Mouse (Mus musculus) left cerebral cortex, postnatal 4 days (tissue): Measurements from ENCODE around the gene Cfl1. TPM values are rescaled to one million over a fixed set of nuclear protein-coding genes. Genes with fewer than 3 reads are reported as not detected.
"Not testable (repeated sequence)": the region's sequence is repeated elsewhere in the genome, so short reads cannot be mapped to it uniquely, and the experiment has no call there.

Source experiments
- DNase-seq: peaks from one replicate; pipeline ENCODE4 v3.0.0-alpha.2; 2022
- intact Hi-C: fragments of 180-260 bp; cut with DNase I; formaldehyde crosslinking; loops from one replicate; pipeline ENCODE4 v1.15.1; 2025
- total RNA-seq, 2 experiments: library from RNA; stranded (reverse); gene quantifications; 2 replicates each; pipeline ENCODE4 v1.2.3; 2021

Cfl1 gene
- total RNA-seq, 2 experiments from 2014 or later, result 2,142 to 2,227 TPM

DNA sequence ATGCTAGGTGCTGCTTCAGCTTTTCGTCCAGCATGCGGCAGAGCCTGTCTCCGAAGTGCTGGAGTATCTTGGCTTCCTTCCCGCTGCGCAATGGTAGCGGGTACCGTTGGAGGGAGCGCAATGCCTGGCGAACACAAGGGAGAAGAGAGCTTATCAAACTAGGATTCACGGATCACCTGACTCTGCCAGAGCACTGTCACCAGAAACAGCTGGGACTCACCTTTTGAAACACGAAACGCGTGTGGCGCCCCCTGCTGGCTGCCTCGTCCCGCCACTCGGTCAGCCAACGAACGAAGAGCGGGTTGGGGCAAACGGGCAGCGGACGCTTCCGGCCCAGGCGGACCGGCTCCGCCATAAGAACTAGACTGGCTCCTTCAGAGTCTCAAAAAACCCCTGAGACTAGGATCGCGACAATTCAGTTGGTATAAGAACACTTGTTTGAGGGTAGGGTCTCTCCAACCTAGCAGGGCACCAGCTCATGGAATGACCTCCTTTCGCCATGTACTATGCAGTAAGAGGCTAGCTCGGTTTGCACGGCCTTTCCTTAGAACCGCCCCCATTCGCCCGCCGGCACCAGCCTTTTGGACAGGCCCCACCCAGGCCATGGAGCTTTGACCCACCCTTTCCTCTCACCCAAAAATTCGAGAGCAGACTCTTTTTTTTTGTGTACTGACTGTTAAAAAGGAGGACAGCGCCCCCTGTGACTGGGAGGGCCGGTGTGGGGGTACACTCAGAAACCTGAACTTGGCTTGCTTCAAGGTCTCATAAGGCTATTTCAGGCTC lies 2.3 kb upstream of the Cfl1 start, which contains the start of gene Mus81:
Gene Mus81 (minus strand): TSS at position 635 of the 783 bp plus-strand sequence.
- peak; percentile 98 for DNase-seq
- intact Hi-C loops, result no loop called here

DNA sequence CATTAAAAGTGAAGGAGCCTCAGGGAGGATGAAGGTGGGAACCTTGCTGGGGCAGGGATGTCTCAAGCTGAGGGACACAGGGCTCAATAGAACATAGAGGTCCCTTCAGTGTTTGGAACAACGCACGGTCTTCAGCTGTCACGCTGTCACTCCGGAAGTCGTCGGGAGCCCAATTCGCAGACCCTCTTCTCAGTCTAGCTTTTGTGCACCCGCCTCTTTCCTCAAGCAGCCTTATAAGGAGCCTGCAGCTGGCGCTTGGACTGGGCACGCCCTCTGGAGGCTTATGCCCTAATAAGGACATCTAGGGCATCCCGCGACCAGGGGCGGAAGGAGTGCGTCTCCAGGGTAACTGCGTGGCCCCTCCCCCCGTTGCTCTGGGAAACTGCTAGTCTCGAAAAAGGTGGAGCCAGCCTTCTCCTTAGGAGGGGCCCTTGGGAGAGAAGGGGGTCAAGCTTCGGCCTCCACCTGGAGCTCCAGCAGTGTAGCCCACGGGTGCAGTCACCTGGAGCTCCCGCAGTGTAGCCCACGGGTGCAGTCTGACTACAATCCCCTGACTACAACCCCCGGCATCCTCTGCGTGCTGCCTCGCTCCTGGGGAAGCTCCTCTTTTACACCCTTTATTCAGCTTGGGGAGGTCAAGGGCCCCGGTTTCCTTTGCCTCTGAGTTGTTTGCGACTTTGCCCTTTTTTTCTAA lies 1.2 kb upstream of the Cfl1 start:
- DNase-seq, result peak; percentile 97
- intact Hi-C loops, result no loop called here

DNA sequence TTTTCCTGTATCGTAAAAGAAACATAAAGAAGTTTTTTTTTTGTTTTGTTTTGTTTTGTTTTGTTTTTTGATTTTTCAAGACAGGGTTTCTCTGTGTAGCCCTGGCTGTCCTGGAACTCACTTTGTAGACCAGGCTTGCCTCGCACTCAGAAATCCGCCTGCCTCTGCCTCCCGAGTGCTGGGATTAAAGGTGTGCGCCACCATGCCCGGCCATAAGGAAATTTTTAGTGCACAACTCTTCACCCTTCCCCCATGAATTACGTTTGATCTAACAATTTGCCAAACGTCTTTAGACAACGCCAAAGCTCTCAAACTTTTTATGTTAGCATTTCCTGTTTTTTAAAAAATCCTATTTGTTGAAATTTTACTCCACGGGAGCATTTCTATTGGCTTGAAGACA lies 534 bp upstream of the Cfl1 start:
- DNase-seq, intact Hi-C loops: not testable (repeated sequence)

DNA sequence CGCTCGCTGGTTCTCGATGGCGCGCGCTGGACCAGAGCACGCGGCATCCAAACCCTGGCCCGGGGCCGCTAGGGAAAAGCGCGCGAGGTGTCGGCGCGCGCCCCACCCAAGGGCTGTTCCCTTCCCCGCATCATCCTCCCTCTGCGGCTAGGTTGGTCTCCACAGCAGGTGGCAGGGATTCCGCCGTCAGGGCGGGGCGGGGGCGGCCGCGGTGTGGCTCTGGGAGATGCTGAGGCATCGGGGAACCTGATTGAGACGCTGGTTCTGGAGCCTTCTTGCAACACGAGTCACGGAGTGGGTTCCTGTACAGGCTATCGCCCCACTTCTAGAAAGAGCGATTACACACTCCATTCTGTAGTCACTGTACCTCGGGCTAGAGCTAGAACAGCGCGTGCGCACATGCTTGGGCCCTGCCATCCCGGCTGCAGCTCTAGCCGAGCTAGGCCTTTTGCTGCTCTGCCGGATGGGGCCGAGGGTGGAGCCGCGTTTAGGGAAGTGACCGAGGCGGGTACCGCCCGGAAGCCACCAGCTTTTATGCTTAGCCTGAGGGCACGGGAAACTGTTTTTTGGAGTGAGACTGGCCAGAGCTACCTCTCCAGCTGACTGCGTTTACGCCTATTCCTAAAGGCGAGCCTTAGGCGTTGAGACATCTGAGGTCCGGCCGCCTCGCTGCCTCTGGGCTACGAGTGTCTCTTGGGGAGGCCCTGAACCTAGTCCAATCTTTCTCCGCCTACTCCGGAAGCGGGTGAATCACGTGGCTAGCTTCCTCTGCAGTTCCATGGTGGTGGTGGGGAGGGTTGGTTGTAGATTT lies 848 bp downstream of the Cfl1 start:
- peak; percentile 81 for DNase-seq
- intact Hi-C loops, result no loop called here

DNA sequence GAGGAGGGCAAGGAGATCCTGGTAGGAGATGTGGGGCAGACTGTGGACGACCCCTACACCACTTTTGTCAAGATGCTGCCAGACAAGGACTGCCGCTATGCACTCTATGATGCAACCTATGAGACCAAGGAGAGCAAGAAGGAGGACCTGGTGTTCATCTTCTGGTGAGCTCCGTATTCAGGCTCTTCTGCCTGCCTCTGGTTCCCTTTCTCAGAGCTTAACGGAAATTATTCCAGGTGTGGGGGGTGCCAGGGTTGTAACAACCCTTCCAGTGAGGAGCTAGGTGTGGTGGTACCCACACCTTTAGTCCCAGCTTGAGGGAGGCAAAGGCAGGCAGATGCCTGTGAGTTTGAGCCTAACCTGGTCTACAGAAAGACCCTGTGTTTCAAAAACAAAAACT lies 2.4 kb downstream of the Cfl1 start:
- no peak for DNase-seq
- intact Hi-C loops, result no loop called here

DNA sequence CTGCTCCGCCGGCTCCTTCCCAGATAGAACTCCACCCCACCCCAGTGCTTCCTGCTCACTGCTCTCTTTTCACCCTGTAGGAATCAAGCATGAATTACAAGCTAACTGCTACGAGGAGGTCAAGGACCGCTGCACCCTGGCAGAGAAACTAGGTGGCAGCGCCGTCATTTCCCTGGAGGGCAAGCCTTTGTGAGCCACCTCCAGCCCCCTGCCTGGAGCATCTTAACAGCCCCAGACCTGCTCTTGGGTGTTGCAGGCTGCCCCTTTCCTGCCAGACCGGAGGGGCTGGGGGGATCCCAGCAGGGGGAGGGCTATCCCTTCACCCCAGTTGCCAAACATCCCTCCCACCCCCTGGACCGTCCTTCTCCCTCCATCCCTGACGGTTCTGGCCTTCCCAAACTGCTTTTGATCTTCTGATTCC lies 3.1 kb downstream of the Cfl1 start:
- DNase-seq, intact Hi-C loops: not testable (repeated sequence)

DNA sequence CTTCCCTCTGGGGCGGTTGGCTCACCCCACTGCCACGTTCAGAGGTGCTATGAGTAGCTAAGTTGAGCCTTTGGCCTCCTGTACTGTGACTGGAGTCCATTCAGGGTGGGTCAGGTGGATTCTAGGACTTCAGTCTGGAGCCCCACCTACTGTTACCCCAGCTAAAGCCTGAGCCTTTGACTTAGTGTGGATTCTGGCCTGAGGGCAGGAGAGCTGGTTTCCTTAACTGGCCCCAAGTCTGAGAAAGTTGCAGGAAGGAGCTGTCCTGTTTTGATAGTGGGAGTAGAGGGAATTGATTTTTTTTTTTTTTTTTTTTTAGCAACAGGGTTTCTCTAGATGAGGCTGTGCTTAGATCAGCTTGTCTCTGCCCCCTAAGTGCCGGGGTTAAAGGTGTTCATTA lies 4.1 kb downstream of the Cfl1 start:
- intact Hi-C loops, result no loop called here
- no peak for DNase-seq

DNA sequence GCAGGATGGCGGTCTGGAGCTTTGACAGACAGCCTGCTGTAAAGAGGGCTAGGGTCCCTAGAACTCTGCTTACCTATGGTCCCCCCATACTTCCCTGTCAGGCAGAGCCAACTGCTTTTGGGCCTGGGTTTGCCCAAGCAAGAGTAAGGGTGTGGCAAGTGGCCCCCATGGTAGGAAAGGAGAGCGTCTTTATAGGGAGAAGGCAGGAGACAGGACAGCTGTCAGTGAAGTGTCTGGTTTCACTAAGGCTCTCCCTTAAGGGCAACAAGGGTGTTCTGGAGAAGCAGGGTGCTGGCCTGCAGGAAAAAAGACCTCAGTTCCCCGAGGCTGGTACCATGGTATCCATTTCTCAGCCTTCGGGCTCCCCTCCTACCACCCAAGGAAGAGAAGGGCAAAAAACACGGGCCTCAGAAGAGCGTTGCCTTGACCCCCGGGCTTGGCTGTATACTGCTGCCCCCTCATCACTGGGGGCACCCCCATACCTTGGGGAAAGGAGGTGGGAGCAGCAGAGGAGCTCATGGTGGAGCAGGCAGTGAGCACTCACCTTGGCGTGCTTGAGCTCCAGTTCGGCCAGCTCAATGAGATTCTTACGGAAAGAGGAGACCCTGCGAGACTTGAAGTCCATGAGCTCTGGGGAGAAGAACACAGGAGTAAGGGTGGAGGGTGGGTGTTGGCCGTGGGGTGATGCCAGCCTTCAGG lies 5.2 kb downstream of the Cfl1 start:
- no peak for DNase-seq
- intact Hi-C loops, result no loop called here

DNA sequence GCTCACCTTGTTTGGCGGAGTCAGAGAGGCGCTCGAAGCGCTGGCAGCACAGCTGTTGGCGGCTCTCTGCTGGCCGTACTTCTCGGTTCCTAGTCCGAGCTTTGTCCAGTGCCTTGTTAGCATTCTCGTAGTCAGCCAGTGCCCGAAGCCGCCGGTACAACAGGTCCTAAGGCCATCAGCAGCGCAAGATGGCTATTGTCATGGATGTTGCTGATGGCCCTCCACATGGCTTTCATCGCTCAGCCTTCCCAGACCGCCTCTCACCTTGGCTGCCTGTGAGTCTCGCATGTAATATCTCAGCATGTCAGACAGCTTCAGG lies 5.8 kb downstream of the Cfl1 start:
- intact Hi-C loops, result no loop called here
- no peak for DNase-seq

DNA sequence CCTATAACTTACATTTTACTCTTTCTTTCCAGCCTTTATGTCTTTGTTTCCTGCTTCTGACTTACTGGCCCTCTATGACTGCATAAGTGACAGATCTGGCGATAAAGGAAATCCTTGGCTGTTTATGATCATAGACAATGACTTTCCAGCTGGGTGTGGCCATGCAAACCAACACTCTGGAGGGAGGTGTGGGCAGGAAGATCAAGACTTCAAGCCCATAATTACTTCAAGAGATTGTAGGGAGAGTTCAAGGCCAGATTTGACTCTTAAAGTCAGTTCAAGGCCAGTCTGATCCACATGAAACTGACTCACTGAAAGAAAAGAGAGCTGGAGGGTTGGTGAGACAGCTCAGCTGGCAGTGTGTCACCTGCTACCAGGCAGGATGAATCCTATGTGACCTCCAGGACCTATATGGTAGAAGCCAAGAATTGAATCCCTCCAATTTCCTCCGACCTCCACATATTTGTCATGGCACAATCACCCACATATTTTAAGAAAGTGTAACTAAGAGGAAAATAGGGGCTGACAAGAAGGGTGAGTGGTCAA lies 10.1 kb downstream of the Cfl1 start:
- DNase-seq, result no peak

DNA sequence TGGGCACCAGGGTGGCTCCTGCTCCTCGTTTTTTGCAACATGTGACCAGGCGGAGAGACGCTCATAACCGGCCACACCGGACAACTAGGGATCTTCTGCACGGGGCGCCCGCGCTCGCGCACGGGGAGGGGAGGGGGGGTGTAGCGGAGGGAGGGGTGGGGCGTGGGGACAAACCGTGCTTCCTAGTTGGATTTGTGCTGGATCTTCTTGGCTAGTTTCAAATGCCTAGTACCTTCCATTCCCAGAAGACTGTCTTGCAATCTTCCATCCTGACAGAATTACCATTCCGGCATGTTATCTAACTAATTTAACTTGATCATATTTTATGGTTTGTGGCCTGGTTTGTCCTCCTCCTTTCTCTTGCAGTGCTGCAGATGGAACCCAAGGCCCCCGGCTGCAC lies 13.4 kb downstream of the Cfl1 start, which contains the start of gene 1700020D05Rik:
Gene 1700020D05Rik (minus strand): TSS at position 101 of the 400 bp plus-strand sequence.
- DNase-seq, result no peak
- intact Hi-C loops, result no loop called here

More for the DNA sequence above, 10.1 kb downstream of the Cfl1 start:
- intact Hi-C loops, result no loop called here

DNA sequence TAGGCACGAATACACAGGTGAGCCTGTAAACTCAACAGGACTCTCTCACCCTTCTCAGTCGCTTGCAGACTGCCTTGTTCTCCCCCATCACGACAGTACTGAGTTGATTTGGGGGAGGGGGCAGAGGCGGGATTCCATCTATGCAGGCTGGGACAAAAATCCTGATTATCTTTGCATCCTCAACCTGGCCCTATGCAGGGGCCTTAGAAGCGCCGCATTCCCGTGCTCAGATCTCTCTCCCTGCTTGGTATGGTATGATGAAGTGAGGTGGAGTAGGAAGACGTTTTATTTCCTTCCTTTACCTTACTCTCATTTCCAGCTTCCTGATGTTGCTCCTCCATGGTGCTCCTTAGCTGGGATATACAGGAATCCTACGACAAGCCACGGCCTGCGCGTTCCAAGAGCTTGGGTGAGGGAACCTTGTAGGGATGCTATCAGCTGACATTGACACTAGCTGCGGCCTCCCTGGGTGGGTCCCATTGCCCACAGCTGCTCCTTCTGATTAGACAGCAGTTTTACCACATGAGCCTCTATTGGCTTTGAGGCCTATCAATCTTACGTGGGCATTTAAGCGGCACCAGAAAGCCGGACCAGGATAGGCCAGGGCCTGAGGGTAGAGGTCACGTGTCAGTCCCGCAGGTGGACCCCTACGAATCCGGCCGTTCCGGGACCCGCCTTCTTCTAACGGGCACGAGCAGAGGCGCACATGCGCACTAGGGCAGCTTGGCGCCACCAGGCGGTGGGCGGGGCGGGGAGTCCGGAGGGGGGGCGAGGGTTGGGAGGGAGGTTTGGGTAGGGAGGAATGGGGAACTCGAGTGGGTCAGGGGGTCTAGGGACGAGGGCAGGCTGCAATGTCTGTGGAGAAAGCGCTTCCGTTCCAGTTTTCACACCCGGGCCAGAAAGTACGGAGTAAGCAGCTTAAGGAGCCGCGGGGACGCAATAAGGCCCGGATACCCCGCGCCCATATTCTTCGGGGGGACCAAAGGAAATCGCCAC lies 20.1 kb downstream of the Cfl1 start, which contains the start of gene Snx32:
Gene Snx32 (minus strand): TSS at position 508 of the 996 bp plus-strand sequence.
- intact Hi-C loops, result no loop called here
- DNase-seq, result peak; percentile 98

DNA sequence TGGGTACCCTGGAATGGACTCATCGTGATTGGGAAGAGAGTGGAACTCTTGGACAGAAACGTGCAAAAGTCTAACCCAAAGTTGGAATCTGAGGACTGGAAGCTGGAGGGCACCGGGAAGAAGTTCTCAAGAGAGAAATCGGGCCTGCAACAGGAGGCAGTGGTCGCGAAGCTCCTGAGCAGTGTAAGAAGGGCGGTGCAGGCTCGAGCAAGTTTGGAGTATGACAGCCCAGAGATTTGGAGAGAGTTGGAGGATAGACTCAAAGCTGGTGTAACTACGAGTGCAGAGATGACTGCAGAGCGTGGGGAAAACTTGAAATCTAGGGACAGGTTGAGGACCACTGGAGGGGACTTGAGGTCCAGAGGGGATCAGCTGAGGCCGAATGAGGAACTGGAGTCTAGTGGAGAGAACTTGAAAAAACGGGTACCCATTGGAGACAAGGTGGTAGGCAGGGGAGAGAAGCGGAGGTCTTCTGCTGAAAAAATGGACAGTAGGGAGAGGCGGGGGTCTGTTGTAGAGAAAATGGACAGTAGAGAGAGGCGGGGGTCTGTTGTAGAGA lies 20.9 kb downstream of the Cfl1 start:
- DNase-seq, result no peak
- intact Hi-C loops, result no loop called here

DNA sequence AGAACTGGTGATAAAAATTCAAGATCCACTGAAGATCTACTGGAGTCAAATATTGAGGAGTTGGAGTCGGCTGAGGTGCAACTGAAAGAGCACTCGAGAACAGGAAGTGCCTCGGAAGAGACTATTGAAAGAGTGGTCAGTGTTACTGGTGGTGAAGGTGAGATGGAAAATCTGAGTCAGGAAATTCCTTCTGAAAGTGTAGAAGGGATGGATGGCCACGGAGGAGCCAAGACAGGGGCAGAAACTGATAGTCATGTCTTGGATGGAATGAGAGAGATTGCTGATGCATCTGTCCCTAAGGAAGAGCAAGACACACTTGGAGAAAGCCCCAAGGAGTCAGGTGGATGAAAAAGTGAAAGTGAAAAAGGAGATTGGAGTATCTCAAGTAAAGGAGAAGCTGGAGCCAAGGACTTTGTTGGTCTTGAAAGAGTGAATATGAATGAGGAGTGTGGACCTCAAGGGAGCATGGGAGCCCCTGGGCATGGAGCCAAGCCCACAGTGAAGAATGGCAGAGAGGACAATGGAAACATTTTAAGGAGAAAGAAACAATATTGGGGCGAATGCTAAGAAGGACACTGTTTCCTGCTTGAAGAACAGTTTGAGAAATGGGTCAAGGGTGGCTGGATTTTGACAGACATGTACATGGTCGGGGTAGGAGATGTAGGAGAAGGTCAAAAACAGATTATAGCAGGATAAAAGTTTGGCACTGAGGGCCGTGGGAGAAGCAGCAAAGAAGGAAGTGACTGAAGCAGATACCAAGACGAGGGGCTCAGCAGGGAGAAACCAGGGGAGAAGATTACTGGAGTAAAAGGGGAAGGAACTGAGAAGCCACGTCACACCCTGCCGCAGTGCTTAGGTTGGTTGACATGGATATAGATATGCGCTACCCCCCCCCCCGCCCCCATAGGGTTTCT lies 22.1 kb downstream of the Cfl1 start:
- no peak for DNase-seq
- intact Hi-C loops, result no loop called here

DNA sequence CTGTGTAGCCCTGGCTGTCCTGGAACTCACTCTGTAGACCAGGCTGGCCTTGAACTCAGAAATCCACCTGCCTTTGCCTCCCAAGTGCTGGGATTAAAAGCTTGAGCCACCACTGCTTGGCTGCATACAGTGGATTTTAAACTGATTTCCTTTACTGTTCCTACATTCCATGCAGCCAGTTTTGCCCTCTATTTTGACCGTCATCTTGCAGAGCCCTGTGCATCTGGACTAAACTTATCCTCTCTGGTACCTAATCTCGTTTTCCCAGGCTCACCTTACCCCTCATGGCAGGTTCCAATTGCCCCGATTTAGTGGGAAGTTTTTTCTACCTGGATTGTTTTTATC lies 22.7 kb downstream of the Cfl1 start:
- no peak for DNase-seq
- intact Hi-C loops, result no loop called here

DNA sequence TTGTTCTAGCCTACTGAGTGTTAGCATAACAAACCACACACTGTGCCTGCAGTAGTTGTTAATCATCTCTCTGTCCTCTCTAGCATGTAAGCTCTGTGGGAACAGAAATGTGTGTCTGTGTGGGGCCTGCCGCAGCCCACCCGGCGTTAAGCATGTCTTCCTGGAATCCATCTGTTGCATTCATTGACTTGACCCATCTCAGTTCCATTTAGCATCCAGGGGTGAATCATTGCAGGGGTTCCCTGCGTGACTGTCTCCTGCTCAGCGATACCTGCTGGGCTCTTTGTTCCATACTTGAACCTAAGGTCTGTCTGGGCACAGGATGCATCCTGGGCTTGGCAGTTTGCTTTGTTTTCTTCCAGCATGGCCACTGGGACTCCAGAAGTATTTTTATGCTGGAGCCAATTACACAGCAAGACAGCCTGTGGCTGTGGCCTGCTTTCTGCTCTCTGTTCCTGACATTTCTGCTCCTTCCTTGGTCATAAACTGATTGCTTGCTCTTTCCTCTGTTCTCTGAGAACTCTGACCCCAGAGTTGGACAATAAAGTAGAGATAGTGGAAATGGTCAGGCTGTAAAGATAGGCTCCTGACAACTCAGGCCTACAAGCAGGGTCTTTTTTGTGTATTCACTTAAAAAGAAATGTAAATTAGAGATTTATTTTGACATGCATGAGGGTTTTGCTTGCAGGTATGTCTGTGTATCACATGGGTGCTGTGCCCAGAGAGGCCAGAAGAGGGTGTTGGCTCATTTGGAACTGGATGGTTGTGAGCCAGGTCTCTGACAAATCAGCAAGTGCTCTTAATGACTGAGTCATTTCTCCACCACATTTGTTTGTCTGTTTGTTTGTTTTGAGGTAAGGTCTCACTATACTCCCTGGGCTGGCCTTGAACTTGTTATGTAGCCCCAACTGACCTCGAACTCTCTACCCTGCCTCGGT lies 25.9 kb downstream of the Cfl1 start:
- intact Hi-C loops, result no loop called here
- DNase-seq, result no peak
